Mouse (Mus musculus) naive thymus-derived CD4-positive, alpha-beta T cell, adult 2 months (primary cell): ENCODE measurements around the gene Incenp.
A peak's percentile ranks its signal among the peaks of the same experiment; 100 is the strongest.
"Not testable (repeated sequence)": the region's sequence is repeated elsewhere in the genome, so short reads cannot be mapped to it uniquely, and the experiment has no call there.

ENCODE experiments used
- DNase-seq: peaks from one replicate; pipeline ENCODE4 v3.0.0-alpha.2; 2011; ENCODE audit warnings: low read depth

Incenp gene

DNA sequence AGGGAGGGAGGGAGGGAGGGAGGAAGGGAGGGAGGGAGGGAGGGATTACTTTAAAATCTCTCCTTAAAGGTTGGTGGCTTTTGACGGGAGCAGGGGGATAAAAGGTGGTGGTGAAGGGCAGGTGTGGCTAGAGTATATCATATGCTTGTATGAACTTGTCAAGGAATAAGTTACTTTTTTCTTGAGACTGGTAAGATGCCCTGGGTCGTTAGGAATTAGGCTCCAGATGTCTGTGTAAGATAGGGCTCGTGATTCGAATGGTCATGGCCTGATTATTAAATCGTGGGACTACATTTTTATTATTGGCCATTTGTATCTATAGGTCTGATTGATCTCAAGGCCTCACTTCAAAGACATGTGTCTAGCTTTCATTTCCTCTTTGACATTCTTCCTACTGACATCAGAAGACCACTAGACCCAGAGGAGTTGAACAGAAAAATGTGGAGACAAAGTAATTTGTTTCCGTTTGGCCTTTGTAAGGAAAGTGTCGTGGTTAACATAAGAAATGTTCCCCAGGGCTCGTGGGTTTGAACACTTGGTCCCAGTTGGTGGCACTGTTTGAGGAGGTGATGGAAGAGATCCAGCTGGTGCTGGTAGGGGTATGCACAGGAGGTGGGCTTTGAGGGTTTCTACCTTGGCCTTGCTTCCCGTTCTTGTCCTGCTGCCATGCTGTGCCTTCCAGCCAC is 19.0 kb upstream of the Incenp start:
- no peak for DNase-seq

DNA sequence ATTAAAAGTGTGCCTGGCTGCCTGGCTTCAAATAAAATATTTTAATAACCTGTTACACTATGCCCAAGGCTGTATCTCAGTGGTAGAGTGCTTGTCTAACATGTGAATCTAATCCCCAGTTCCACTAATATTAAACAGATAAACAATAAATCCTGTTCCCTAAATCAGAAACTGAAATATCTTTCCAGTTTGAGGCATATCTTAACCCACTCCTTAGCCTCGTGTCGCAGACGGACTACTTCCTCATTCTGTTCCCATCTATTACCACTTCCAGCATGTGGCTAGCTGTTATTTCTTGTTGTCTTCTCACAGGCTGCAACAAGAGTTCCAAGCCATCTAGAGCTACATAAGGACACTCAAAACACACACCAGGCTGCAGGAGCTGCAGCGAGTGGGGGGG is 18.4 kb upstream of the Incenp start:
- no peak for DNase-seq

DNA sequence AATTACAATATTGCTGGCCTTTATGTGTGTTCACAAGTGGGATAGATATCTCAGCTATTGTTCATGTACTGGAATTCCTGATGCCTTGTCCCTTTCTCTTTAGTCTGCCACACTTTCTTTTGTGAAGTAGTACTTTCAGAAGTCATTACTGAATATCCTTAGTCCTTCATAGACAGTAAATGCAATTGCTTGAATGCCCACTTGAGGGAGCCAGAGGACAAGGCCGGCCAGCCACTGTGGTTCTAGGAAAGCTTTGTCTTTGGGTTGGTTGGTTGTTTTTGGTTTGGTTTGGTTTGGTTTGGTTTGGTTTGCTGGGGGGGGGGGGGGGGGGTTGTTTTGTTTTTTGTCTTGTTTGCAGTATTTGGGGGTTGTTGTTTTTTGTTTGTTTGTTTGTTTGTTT is 16.6 kb upstream of the Incenp start:
- peak; percentile 91 for DNase-seq

DNA sequence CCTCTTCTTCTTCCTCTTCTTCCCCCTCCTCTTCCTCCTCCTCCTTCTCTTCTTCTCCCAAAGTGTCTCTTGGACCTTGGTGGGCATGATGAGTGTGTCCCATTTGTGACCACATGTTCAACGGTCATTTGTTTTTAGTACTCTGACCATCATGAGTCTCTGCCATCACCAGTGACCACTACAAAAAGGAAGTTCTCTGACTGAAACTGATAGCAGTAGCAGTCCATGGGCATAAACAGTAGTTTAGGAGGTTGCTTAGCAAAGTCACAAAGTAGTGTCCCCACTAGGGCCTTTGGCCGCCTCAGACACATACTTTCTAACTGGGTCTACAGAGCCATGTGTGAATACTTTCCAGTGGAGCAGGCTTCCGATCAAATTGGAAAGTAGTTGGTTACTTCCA is 15.0 kb upstream of the Incenp start:
- DNase-seq = no peak

DNA sequence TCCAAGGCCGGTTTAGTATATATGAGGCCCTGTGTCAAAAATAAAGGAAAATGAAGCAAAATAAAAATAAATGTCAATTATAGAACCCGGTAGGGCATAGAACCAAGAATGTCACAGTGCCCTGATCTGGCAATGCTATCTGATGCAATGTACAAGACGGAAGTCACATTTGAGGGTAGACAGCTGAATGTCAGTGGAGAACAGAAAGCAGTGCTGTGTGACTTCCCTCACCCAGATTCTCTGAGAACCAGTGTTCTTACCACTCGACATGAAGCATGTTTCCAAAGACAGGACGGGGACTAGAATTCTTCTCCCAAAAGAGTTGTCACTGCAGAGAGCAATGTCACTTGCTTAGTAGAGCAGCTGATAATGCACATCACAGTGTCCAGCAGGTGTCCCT is 14.4 kb upstream of the Incenp start:
- no peak for DNase-seq

DNA sequence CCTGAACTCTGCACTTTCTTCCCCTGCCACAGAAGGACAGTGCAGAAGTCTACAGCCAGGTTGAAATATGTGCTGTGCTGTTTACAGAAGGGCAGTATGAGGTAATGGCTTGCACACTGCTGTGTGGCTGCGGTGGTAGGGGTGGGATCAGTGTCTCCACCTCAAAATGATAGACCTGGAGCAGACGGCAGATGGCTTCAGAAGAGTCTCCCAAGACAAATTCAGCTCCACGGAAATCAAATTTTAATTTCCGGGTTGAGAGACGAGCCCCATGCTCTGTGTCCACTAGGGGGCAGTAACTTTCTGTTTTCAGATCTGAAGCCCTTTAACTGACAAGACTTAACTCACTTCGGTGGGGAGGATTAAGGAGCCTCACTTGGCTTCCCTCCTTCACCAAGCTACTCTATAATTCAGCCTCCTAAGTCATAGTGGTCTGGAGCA is 12.0 kb upstream of the Incenp start:
- DNase-seq = peak; percentile 92

DNA sequence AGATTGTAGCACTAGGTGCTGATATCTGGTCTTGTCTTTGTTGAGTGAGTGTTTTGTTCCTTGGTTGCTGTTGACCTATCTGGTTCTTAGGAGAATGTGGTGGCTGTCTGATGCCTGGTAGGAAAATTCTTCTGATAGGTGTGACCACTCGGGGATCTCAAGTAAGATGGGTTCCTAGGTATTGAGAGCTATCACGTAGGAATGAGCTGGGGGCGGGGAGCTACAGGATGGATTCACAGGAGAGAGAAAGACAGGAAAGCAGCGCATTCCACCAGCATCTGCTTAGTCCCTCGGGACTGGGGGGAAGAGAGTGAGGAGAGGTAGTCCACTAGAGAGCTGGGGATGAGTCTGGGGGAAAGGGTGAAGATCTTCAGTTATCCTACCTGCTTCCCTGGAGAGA is 10.0 kb upstream of the Incenp start:
- DNase-seq = no peak

DNA sequence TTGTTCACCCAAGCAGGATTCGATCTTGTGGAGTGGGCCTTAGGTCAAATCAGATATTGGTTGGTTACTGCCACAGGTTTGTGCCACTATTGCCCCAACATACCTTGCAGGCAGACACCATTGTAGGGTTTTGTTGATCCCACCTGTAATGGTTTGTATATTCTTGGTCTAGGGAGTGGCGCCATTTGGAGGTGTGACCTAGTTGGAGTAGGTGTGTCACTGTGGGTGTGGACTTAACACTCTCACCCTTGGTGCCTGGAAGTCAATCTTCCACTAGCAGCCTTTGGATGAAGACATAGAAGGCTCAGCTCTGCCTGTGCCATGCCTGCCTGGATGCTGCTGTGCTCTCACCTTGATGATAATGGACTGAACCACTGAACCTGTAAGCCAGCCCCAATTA is 1.3 kb upstream of the Incenp start:
- not testable (repeated sequence) for DNase-seq

DNA sequence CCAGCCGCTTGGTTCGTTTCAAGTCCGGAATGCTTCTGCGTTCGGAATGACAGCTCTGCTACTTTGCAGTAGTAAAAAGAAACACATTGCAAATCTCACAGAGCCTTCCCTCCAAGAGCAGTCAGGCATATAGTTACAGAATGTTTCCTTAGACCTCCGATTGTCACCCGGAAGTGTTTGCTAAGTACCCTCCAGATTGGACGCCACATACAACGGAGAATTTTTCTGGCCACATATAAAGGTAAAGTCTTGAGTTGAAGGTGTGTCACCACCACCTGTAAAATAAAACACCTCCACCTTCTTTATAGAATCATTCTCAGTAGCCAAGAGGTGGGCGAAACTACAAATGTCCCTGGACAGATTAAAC is 412 bp upstream of the Incenp start:
- no peak for DNase-seq

DNA sequence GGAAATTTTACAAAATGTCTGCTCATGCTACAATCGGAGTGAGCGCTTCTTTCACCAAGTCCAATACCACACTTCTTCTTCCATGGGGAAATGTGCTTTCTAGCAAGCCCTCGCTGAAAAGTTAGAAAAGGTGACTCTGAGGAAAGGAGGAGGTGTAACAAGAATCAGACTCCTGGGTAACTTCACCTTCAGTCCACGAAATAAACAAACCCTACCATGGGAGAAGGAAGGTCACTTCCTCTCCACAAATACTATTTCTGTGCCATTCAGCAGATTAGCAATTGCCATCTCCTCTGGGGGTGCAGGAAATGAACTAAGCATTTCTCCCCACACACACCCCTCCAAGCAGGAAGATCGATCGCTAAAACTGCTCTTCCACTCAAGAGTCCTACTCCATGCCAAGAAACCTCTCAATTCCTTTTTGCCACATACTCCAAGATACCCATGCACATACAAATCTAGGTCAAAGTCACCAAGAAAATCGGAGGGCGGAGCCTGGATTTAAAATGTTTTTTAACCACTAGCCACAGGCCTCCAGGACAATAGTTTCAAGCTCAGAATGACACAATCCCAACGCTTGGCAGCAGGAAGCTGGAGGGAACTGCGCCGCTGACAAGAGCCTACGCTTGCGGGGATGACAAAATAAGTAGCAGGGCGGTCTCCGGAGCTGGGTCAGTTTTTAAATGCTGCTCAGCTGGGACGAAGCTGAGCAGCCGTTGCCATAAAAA is 848 bp downstream of the Incenp start:
- peak; percentile 41 for DNase-seq

DNA sequence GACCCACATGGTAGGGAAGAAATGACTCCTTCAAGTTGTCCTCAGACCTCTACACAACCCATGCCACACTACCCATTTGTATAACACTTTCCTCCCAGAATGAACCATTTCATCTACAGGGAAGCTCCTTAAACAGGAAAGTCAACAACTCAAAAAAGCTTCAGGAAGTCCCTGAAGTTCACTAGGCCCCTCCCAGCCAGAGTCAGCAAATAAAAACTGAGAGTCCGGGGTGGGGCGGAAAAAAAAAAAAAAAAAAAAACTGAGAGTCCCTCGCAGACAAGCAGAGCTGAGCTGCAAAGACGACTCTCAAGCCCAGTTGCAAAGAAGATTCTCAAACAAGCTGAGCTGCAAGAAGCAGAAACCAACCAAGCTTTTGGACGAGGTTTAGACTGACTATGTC is 3.3 kb downstream of the Incenp start:
- no peak for DNase-seq

DNA sequence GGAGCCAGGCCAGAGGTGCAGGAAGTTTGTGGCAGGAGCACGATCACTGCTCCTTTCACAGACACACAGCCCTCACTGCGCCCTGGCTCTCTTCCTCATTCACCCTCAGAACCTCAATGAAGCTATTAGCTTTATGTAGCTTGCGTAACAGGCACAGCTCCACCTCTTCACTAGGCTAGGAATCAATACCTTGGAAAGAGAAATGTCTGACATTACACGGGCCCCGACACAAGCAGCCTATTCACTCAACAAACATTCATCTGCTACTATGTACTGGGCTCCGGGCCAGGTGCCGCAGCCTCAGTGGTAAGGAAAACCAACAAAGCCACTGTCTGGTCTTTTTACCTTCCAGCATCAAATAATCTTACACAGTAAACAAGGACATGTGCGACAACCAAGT is 12.6 kb downstream of the Incenp start:
- DNase-seq = no peak

DNA sequence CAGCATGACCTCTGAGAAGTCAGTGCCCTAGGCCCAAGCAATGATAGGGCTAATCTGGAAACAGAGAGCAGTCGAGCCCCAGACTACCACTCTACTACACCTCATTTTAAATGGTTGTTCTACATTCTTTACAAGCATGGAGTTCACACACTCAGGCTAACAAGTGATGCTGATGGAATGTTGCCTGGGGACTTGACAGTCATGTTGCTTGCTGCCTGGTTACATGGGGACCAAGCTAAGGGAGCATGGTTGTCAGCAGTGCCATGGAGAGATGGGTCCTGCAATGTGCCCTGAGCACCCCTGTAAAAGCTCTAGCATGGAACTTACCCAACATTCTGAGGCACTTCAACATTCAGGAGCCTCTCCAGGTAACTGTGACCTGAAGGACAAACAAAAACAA is 13.0 kb downstream of the Incenp start:
- DNase-seq = no peak

DNA sequence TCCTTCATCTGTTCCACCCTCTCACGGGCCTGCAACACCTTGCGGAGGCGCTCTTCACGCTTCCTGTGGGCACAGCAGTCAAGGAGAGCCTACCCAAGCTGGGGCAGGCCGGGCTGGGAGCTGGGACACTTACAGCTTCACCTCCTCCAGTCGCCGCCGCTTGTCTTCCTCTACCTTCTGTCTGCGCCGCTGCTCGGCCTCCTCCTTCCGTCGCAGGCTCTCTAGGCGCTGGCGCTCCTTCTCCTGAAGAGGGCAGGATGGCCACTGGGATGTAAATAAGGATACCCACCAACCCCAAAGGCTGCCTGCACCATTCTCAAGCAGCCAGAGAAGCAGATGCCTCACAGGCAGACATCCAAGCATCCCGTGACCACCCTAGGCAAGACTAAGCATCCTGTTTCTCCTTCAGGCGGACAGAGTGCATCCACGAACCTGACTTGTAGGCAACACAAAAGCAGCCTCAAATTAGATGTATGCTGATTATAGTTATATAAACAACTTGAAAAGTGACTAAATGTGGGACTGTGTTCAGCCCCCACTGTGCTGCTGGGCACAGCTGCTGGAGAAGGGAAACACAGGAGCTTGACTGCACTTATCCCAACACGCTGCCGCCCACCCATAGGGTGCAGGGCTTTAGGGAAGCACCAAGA is 21.0 kb downstream of the Incenp start:
- DNase-seq = no peak

DNA sequence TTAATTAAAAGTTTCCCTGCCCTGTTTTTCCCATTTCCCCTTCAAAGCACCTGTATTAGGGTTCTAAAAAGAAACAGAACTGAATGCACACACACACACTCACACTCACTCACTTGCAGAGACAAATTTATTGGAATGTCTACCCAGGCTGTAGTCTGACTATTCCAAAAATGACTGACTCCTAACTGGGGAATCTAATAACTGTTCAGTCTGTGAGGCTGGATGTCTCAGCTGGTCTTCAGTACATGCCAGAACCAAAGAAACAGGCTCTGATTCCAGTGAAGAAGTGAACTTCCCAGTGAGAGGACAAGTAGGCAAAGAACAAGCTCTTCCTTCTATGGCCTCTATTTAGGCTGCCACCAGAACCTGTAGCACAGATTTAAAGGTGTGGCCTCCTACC is 33.9 kb downstream of the Incenp start:
- no peak for DNase-seq

DNA sequence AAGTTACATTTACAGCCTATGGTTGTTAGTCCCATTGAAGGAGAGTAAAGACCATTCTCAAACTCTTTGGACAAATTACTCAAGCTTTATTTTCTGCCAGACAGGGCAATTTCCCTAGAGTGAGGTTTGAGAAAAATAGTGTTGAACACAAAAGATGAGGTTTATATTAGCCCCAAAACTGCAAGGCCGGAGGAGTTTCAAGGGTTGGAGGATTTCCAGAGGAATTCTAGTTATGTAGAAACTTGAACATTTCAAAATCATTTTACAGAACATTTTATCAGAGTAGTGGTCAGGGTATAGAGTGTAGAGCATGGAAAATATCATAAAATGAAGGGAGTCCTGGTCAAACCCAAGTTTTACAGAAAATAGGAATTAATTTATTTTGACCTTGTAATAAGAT is 34.5 kb downstream of the Incenp start:
- DNase-seq = no peak

DNA sequence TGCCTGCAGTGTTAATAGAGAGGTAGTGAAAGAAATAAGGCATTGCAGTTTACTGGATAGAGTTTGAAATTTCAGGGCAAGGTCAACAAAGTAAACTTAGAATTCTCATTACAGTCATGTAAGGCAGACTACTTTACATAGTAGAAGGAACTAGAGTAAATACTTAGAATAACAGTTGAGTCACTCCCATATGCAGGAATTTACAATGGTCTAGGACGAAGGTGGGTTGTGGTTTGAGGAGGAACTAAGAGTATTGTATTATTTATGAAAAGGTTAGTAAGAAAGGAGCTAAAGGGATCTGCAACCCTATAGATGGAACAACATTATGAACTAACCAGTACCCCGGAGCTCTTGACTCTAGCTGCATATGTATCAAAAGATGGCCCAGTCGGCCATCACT is 38.5 kb downstream of the Incenp start:
- not testable (repeated sequence) for DNase-seq

DNA sequence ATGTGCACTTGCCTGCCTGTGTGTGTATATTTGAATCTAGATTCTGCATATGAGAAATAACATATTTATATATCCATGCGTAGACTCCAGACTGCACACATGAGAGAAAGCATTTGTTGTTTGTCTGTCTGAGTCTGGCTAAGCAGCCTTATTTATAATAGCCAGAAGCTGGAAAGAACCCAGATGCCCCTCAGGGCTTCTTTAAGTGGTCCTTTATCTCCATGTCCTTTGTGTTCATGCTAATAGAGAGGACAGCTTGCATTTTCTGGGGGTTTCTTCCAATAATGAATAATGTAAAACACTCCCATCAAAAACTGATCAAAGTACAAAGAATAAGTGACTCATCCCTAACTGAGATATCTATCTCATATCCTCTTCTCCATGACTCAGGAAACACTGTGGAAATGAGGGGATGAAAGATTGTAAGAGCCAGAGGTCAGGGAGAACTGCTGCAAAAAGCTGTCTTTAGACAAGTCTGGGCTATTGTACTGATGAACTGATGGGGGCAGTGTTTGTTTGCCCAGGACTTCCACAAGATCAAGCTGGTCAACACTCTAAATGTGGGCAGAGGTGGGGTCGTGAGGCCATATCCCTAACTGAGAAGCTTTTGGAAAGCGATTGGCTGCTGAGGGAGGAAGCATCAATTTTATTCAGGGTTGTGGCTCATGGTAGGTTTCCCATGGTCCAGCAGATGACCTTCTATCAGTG is 49.8 kb downstream of the Incenp start:
- not testable (repeated sequence) for DNase-seq

DNA sequence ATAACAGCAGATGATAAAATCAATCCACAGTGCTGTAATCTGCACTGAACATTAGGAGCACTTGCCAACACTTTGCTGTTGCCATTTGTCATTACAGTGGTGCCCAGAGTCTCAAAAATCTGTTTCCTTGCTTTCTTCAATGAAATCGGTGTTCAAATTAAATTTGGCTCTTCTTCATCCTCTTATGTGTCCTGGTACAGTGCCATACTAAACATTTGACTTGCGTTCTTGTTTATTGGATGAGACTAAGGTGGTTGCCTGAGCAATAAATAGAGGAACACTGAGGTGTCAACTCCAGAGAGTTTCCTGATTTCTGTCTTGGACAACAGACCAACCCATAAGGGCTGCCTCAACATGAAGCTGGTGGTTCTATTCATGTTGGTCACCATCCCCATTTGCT is 52.1 kb downstream of the Incenp start, which contains the start of gene Scgb2a2:
Gene Scgb2a2, plus strand, starts transcription at position 301 of the 400 bp plus-strand sequence.
- DNase-seq = no peak

DNA sequence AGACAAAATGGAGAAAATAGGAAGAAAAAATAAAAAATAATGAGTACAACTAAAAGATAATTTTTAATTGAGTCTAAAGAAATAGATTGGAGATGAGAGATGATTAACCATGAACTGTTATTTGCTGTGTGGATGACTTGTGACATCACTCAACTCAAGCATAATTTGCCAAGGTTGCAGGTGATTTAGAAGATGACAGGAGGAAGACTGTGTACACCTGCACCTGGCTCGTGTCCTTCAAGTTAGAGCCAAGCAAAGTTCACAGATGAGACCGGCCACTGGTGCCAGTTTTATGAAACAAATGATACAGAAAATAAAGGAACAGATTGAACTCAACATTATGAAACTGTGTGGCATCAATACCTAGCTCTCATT is 62.0 kb downstream of the Incenp start:
- no peak for DNase-seq

DNA sequence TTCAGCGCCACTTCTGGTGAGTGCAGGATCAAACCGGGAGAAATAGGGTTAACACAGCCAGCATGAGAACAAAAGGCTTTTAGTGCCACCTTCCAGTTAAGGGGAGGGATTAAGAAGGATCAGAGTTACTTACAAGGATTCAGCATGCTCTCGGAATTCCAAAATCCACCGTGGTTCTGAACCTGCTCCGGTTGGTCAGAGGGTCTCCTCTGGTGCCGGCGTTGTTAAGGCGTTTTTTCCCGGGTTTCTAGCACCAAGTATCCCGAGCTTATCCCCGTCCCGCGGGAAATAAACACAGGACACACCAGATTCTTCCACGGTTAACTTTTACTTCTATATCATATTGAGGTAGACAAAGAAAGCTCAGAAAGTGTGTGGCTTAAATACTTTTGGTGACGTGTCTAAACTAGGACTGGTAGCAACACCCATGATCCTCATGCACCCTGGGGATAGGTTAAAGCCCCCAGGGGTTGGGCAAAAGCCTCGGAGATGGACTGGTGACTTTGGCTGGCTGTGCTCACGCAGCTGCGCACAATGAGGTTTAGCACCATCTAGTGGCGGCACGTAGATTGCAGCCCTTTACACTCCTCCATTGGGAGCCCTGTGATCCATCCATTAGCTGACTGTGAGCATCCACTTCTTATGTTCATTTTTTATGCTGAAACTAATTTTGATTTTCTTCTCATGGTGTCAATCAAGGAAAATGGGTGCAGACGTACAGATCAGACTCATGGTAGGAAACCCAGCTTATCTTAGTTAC is 62.6 kb downstream of the Incenp start:
- peak; percentile 26 for DNase-seq
